Mouse (Mus musculus): ENCODE results near the gene Cabp4. TPM values are rescaled to one million over a fixed set of nuclear protein-coding genes. Genes with fewer than 3 reads are reported as not detected.
"Not testable (repeated sequence)": the region's sequence is repeated elsewhere in the genome, so short reads cannot be mapped to it uniquely, and the experiment has no call there.

Gene Cabp4
- polyA plus RNA-seq, 1 experiment from 2014 or later: not detected

GRCm38 (mm10) chr19:4140147-4140546 lies 3.7 kb downstream of the Cabp4 start:
- no peaks in the 10 kb centered on the region for H3K4me1 ChIP-seq (ENCODE audit: control insufficient read depth, insufficient read depth, low read length)

GRCm38 (mm10) chr19:4139446-4139845 lies 4.4 kb downstream of the Cabp4 start, which contains the start of gene Gpr152:
TSS of gene Gpr152 (plus strand) at chr19:4139787.
- no peak for DNase-seq (ENCODE audit: low spot score)
- H3K4me3 ChIP-seq (ENCODE audit: low read depth, low read length): no peak within 1 kb of the TSS
- H3K9ac ChIP-seq (replicated peaks; ENCODE audit: low read length): no peak within 1 kb of the TSS; the same call in 1 of the 2 replicates
- H3K27ac ChIP-seq (replicated peaks; ENCODE audit: low read depth, low read length): no peak within 1 kb of the TSS
- 73% methylated on average over 2 of the region's 2 CpGs for WGBS
- ATAC-seq (replicated peaks; ENCODE audit: insufficient number of reproducible peaks, low FRiP score, low TSS enrichment, low read depth): no peak
- H3K36me3 ChIP-seq (replicated peaks; ENCODE audit: control insufficient read depth, insufficient read depth, low read depth, low read length): no peaks in the 10 kb centered on the region
- H3K4me2 ChIP-seq (ENCODE audit: low read depth, low read length): no peak within 1 kb of the TSS
- H3K4me1 ChIP-seq (ENCODE audit: control insufficient read depth, insufficient read depth, low read length): no peaks in the 10 kb centered on the region
- H3K9me3 ChIP-seq (replicated peaks; ENCODE audit: control insufficient read depth, low read length): no peaks in the 10 kb centered on the region
- H3K27me3 ChIP-seq (ENCODE audit: control insufficient read depth, insufficient read depth, low read length): no peaks in the 10 kb centered on the region

More at GRCm38 (mm10) chr19:4140147-4140546, 3.7 kb downstream of the Cabp4 start:
- WGBS: 74% methylated on average over 6 of the region's 6 CpGs
- Histone ChIP-seq H3K27ac (replicated peaks; ENCODE audit: low read depth, low read length) (no peak overlapping the region), H3K9ac (replicated peaks; ENCODE audit: low read length) (no peak overlapping the region), H3K36me3 (replicated peaks; ENCODE audit: control insufficient read depth, insufficient read depth, low read depth, low read length) (no peaks in the 10 kb centered on the region), H3K9me3 (replicated peaks; ENCODE audit: control insufficient read depth, low read length) (no peaks in the 10 kb centered on the region), H3K4me2 (ENCODE audit: low read depth, low read length) (no peak overlapping the region), H3K27me3 (ENCODE audit: control insufficient read depth, insufficient read depth, low read length) (no peaks in the 10 kb centered on the region), H3K4me3 (ENCODE audit: low read depth, low read length) (no peak overlapping the region)
- DNase-seq (ENCODE audit: low spot score): no peak
- ATAC-seq (replicated peaks; ENCODE audit: insufficient number of reproducible peaks, low FRiP score, low TSS enrichment, low read depth): no peak

GRCm38 (mm10) chr19:4137913-4138312 lies 5.9 kb downstream of the Cabp4 start:
- Histone ChIP-seq H3K27ac (replicated peaks; ENCODE audit: low read depth, low read length) (no peak overlapping the region), H3K36me3 (replicated peaks; ENCODE audit: control insufficient read depth, insufficient read depth, low read depth, low read length) (no peaks in the 10 kb centered on the region), H3K9me3 (replicated peaks; ENCODE audit: control insufficient read depth, low read length) (no peaks in the 10 kb centered on the region), H3K4me2 (ENCODE audit: low read depth, low read length) (no peak overlapping the region), H3K27me3 (ENCODE audit: control insufficient read depth, insufficient read depth, low read length) (no peaks in the 10 kb centered on the region), H3K4me1 (ENCODE audit: control insufficient read depth, insufficient read depth, low read length) (no peaks in the 10 kb centered on the region), H3K9ac (replicated peaks; ENCODE audit: low read length) (no peak overlapping the region), H3K4me3 (ENCODE audit: low read depth, low read length) (no peak overlapping the region)
- WGBS: 84% methylated on average over 5 of the region's 5 CpGs
- ATAC-seq (replicated peaks; ENCODE audit: insufficient number of reproducible peaks, low FRiP score, low TSS enrichment, low read depth): no peak
- no peak for DNase-seq (ENCODE audit: low spot score)

- H3K27me3 ChIP-seq (ENCODE audit: control insufficient read depth, insufficient read depth, low read length): no peaks in the 10 kb centered on the region
- 71% methylated on average over 5 of the region's 5 CpGs for WGBS
- no peak overlapping the region for H3K4me2 ChIP-seq (ENCODE audit: low read depth, low read length)
These were observed 7.4 kb downstream of the Cabp4 start for GRCm38 (mm10) chr19:4136463-4136862.

GRCm38 (mm10) chr19:4135963-4136345 lies 7.9 kb downstream of the Cabp4 start:
- ATAC-seq (replicated peaks; ENCODE audit: insufficient number of reproducible peaks, low FRiP score, low TSS enrichment, low read depth): not testable (repeated sequence)

More at GRCm38 (mm10) chr19:4136463-4136862, 7.4 kb downstream of the Cabp4 start:
- Histone ChIP-seq H3K9me3 (replicated peaks; ENCODE audit: control insufficient read depth, low read length) (no peaks in the 10 kb centered on the region), H3K9ac (replicated peaks; ENCODE audit: low read length) (no peak overlapping the region), H3K36me3 (replicated peaks; ENCODE audit: control insufficient read depth, insufficient read depth, low read depth, low read length) (no peaks in the 10 kb centered on the region), H3K4me1 (ENCODE audit: control insufficient read depth, insufficient read depth, low read length) (no peaks in the 10 kb centered on the region), H3K4me3 (ENCODE audit: low read depth, low read length) (no peak overlapping the region), H3K27ac (replicated peaks; ENCODE audit: low read depth, low read length) (no peak overlapping the region)
- no peak for ATAC-seq (replicated peaks; ENCODE audit: insufficient number of reproducible peaks, low FRiP score, low TSS enrichment, low read depth)
- no peak for DNase-seq (ENCODE audit: low spot score)

GRCm38 (mm10) chr19:4135229-4135962 lies 8.4 kb downstream of the Cabp4 start:
- not testable (repeated sequence) for DNase-seq (ENCODE audit: low spot score); H3K4me2 ChIP-seq (ENCODE audit: low read depth, low read length); H3K27ac ChIP-seq (replicated peaks; ENCODE audit: low read depth, low read length); H3K9ac ChIP-seq (replicated peaks; ENCODE audit: low read length); H3K27me3 ChIP-seq (ENCODE audit: control insufficient read depth, insufficient read depth, low read length); H3K9me3 ChIP-seq (replicated peaks; ENCODE audit: control insufficient read depth, low read length); ATAC-seq (replicated peaks; ENCODE audit: insufficient number of reproducible peaks, low FRiP score, low TSS enrichment, low read depth); H3K4me1 ChIP-seq (ENCODE audit: control insufficient read depth, insufficient read depth, low read length); H3K4me3 ChIP-seq (ENCODE audit: low read depth, low read length); H3K36me3 ChIP-seq (replicated peaks; ENCODE audit: control insufficient read depth, insufficient read depth, low read depth, low read length)
- 78% methylated on average over 6 of the region's 6 CpGs for WGBS

More at GRCm38 (mm10) chr19:4135963-4136345, 7.9 kb downstream of the Cabp4 start:
- not testable (repeated sequence) for H3K9ac ChIP-seq (replicated peaks; ENCODE audit: low read length); H3K9me3 ChIP-seq (replicated peaks; ENCODE audit: control insufficient read depth, low read length); DNase-seq (ENCODE audit: low spot score); H3K36me3 ChIP-seq (replicated peaks; ENCODE audit: control insufficient read depth, insufficient read depth, low read depth, low read length); H3K27me3 ChIP-seq (ENCODE audit: control insufficient read depth, insufficient read depth, low read length); H3K4me1 ChIP-seq (ENCODE audit: control insufficient read depth, insufficient read depth, low read length); H3K27ac ChIP-seq (replicated peaks; ENCODE audit: low read depth, low read length); H3K4me3 ChIP-seq (ENCODE audit: low read depth, low read length); H3K4me2 ChIP-seq (ENCODE audit: low read depth, low read length)
- whole genome bisulfite sequencing: 27% methylated on average over 8 of the region's 8 CpGs

- no peaks in the 10 kb centered on the region for H3K9me3 ChIP-seq (replicated peaks; ENCODE audit: control insufficient read depth, low read length)
- ATAC-seq (replicated peaks; ENCODE audit: insufficient number of reproducible peaks, low FRiP score, low TSS enrichment, low read depth): no peak
- no peaks in the 10 kb centered on the region for H3K27me3 ChIP-seq (ENCODE audit: control insufficient read depth, insufficient read depth, low read length)
- no peak overlapping the region for H3K4me2 ChIP-seq (ENCODE audit: low read depth, low read length)
- no peaks in the 10 kb centered on the region for H3K4me1 ChIP-seq (ENCODE audit: control insufficient read depth, insufficient read depth, low read length)
- no peak overlapping the region for H3K4me3 ChIP-seq (ENCODE audit: low read depth, low read length)
- no peak for DNase-seq (ENCODE audit: low spot score)
- H3K36me3 ChIP-seq (replicated peaks; ENCODE audit: control insufficient read depth, insufficient read depth, low read depth, low read length): no peaks in the 10 kb centered on the region
- no peak overlapping the region for H3K27ac ChIP-seq (replicated peaks; ENCODE audit: low read depth, low read length)
- 81% methylated on average over 4 of the region's 4 CpGs for WGBS
- no peak overlapping the region for H3K9ac ChIP-seq (replicated peaks; ENCODE audit: low read length)
These were observed 9.5 kb downstream of the Cabp4 start for GRCm38 (mm10) chr19:4134354-4134753.

- Histone ChIP-seq H3K4me2 (ENCODE audit: low read depth, low read length) (no peak overlapping the region), H3K36me3 (replicated peaks; ENCODE audit: control insufficient read depth, insufficient read depth, low read depth, low read length) (no peaks in the 10 kb centered on the region), H3K4me3 (ENCODE audit: low read depth, low read length) (no peak overlapping the region), H3K9me3 (replicated peaks; ENCODE audit: control insufficient read depth, low read length) (no peaks in the 10 kb centered on the region), H3K27me3 (ENCODE audit: control insufficient read depth, insufficient read depth, low read length) (no peaks in the 10 kb centered on the region), H3K9ac (replicated peaks; ENCODE audit: low read length) (no peak overlapping the region), H3K27ac (replicated peaks; ENCODE audit: low read depth, low read length) (no peak overlapping the region), H3K4me1 (ENCODE audit: control insufficient read depth, insufficient read depth, low read length) (peaks cover under 1% of the 10 kb centered on the region)
- ATAC-seq (replicated peaks; ENCODE audit: insufficient number of reproducible peaks, low FRiP score, low TSS enrichment, low read depth) (no peak), DNase-seq (ENCODE audit: low spot score) (no peak)
- 88% methylated on average over 2 of the region's 2 CpGs for WGBS
These were observed 12.1 kb downstream of the Cabp4 start for GRCm38 (mm10) chr19:4131768-4132167.

Measured in embryonic facial prominence, embryonic 11.5 days (tissue).